Mouse (Mus musculus): ENCODE data around the gene Hdhd5.
A peak's percentile ranks its signal among the peaks of the same experiment; 100 is the strongest.

GRCm38 (mm10) chr6:120539132-120539759, 8.1 kb upstream of the Hdhd5 start:
- TF ChIP-seq CTCF (IDR thresholded peaks at IDR 0.05; ENCODE audit: low read depth) (peak; percentile 100), EP300 (IDR thresholded peaks at IDR 0.05; ENCODE audit: low read depth) (no peak)
